Mouse (Mus musculus): Measurements from ENCODE around the gene Tmem121. TPM values are rescaled to one million over a fixed set of nuclear protein-coding genes. Genes with fewer than 3 reads are reported as not detected.
"Not testable (repeated sequence)": the region's sequence is repeated elsewhere in the genome, so short reads cannot be mapped to it uniquely, and the experiment has no call there.

The Tmem121 gene
- polyA plus RNA-seq, 1 experiment from 2014 or later, result 28.9 TPM

- Histone ChIP-seq H3K36me3 (ENCODE audit: control insufficient read depth, insufficient read depth, low read length) (no peaks in the 10 kb centered on the region), H3K9me3 (replicated peaks; ENCODE audit: control insufficient read depth, low read length) (no peaks in the 10 kb centered on the region), H3K27me3 (replicated peaks; ENCODE audit: control insufficient read depth, insufficient read depth, low read length) (no peaks in the 10 kb centered on the region), H3K4me1 (ENCODE audit: control insufficient read depth, insufficient read depth, low read length) (no peaks in the 10 kb centered on the region), H3K27ac (ENCODE audit: low read depth, low read length) (no peak overlapping the region), H3K4me2 (ENCODE audit: low read length) (no peak overlapping the region), H3K4me3 (ENCODE audit: low read depth, low read length) (no peak overlapping the region), H3K9ac (ENCODE audit: low read length) (no peak overlapping the region)
- 81% methylated on average over 9 of the region's 9 CpGs for WGBS
- DNase-seq (ENCODE audit: low spot score) (no peak), ATAC-seq (no peak)
Observed at GRCm38 (mm10) chr12:113221289-113221688, 35.6 kb downstream of the Tmem121 start.

GRCm38 (mm10) chr12:113222121-113222636 lies 36.4 kb downstream of the Tmem121 start:
- peak; percentile 54 for ATAC-seq
- H3K9me3 ChIP-seq (replicated peaks; ENCODE audit: control insufficient read depth, low read length), result no peaks in the 10 kb centered on the region
- H3K27me3 ChIP-seq (replicated peaks; ENCODE audit: control insufficient read depth, insufficient read depth, low read length), result no peaks in the 10 kb centered on the region
- no peak overlapping the region for H3K4me2 ChIP-seq (ENCODE audit: low read length)
- no peak overlapping the region for H3K27ac ChIP-seq (ENCODE audit: low read depth, low read length)
- 17% methylated on average over 8 of the region's 8 CpGs for WGBS
- H3K4me3 ChIP-seq (ENCODE audit: low read depth, low read length), result no peak overlapping the region
- peak; percentile 73 for DNase-seq (ENCODE audit: low spot score)
- H3K4me1 ChIP-seq (ENCODE audit: control insufficient read depth, insufficient read depth, low read length), result no peaks in the 10 kb centered on the region
- H3K36me3 ChIP-seq (ENCODE audit: control insufficient read depth, insufficient read depth, low read length), result no peaks in the 10 kb centered on the region
- H3K9ac ChIP-seq (ENCODE audit: low read length), result no peak overlapping the region

- no peak overlapping the region for H3K27ac ChIP-seq (ENCODE audit: low read depth, low read length)
- H3K4me3 ChIP-seq (ENCODE audit: low read depth, low read length), result no peak overlapping the region
- no peaks in the 10 kb centered on the region for H3K9me3 ChIP-seq (replicated peaks; ENCODE audit: control insufficient read depth, low read length)
- no peak overlapping the region for H3K9ac ChIP-seq (ENCODE audit: low read length)
- H3K4me1 ChIP-seq (ENCODE audit: control insufficient read depth, insufficient read depth, low read length), result no peaks in the 10 kb centered on the region
- WGBS, result 32% methylated on average over 6 of the region's 6 CpGs
- DNase-seq (ENCODE audit: low spot score) (peak; percentile 38), ATAC-seq (peak; percentile 47)
- H3K4me2 ChIP-seq (ENCODE audit: low read length), result no peak overlapping the region
- no peaks in the 10 kb centered on the region for H3K36me3 ChIP-seq (ENCODE audit: control insufficient read depth, insufficient read depth, low read length)
- no peaks in the 10 kb centered on the region for H3K27me3 ChIP-seq (replicated peaks; ENCODE audit: control insufficient read depth, insufficient read depth, low read length)
Observed at GRCm38 (mm10) chr12:113222748-113223147, 37.0 kb downstream of the Tmem121 start.

GRCm38 (mm10) chr12:113224206-113224605 lies 38.5 kb downstream of the Tmem121 start:
- no peak overlapping the region for H3K4me3 ChIP-seq (ENCODE audit: low read depth, low read length)
- H3K4me2 ChIP-seq (ENCODE audit: low read length), result no peak overlapping the region
- H3K9ac ChIP-seq (ENCODE audit: low read length), result no peak overlapping the region
- H3K27me3 ChIP-seq (replicated peaks; ENCODE audit: control insufficient read depth, insufficient read depth, low read length), result no peaks in the 10 kb centered on the region
- no peaks in the 10 kb centered on the region for H3K36me3 ChIP-seq (ENCODE audit: control insufficient read depth, insufficient read depth, low read length)
- DNase-seq (ENCODE audit: low spot score) (no peak), ATAC-seq (no peak)
- no peaks in the 10 kb centered on the region for H3K4me1 ChIP-seq (ENCODE audit: control insufficient read depth, insufficient read depth, low read length)
- 82% methylated on average over 5 of the region's 5 CpGs for WGBS
- H3K27ac ChIP-seq (ENCODE audit: low read depth, low read length), result no peak overlapping the region
- H3K9me3 ChIP-seq (replicated peaks; ENCODE audit: control insufficient read depth, low read length), result no peaks in the 10 kb centered on the region

- no peaks in the 10 kb centered on the region for H3K27me3 ChIP-seq (replicated peaks; ENCODE audit: control insufficient read depth, insufficient read depth, low read length)
- H3K4me2 ChIP-seq (ENCODE audit: low read length), result no peak overlapping the region
- no peak overlapping the region for H3K27ac ChIP-seq (ENCODE audit: low read depth, low read length)
- WGBS, result 93% methylated on average over 6 of the region's 6 CpGs
- no peak for DNase-seq (ENCODE audit: low spot score)
- H3K9ac ChIP-seq (ENCODE audit: low read length), result no peak overlapping the region
- no peaks in the 10 kb centered on the region for H3K36me3 ChIP-seq (ENCODE audit: control insufficient read depth, insufficient read depth, low read length)
- ATAC-seq, result no peak
- no peak overlapping the region for H3K4me3 ChIP-seq (ENCODE audit: low read depth, low read length)
- H3K4me1 ChIP-seq (ENCODE audit: control insufficient read depth, insufficient read depth, low read length), result no peaks in the 10 kb centered on the region
- H3K9me3 ChIP-seq (replicated peaks; ENCODE audit: control insufficient read depth, low read length), result no peaks in the 10 kb centered on the region
Observed at GRCm38 (mm10) chr12:113224687-113225091, 39.0 kb downstream of the Tmem121 start.

GRCm38 (mm10) chr12:113227970-113228593 lies 42.4 kb downstream of the Tmem121 start:
- H3K9ac ChIP-seq (ENCODE audit: low read length), result no peak overlapping the region
- H3K9me3 ChIP-seq (replicated peaks; ENCODE audit: control insufficient read depth, low read length), result no peaks in the 10 kb centered on the region
- ATAC-seq (no peak), DNase-seq (ENCODE audit: low spot score) (no peak)
- H3K4me1 ChIP-seq (ENCODE audit: control insufficient read depth, insufficient read depth, low read length), result no peaks in the 10 kb centered on the region
- 77% methylated on average over 6 of the region's 6 CpGs for WGBS
- H3K4me2 ChIP-seq (ENCODE audit: low read length), result no peak overlapping the region
- H3K4me3 ChIP-seq (ENCODE audit: low read depth, low read length), result no peak overlapping the region
- no peaks in the 10 kb centered on the region for H3K27me3 ChIP-seq (replicated peaks; ENCODE audit: control insufficient read depth, insufficient read depth, low read length)
- H3K36me3 ChIP-seq (ENCODE audit: control insufficient read depth, insufficient read depth, low read length), result no peaks in the 10 kb centered on the region
- H3K27ac ChIP-seq (ENCODE audit: low read depth, low read length), result no peak overlapping the region

GRCm38 (mm10) chr12:113230741-113231140 lies 45.0 kb downstream of the Tmem121 start:
- no peaks in the 10 kb centered on the region for H3K4me1 ChIP-seq (ENCODE audit: control insufficient read depth, insufficient read depth, low read length)

GRCm38 (mm10) chr12:113231551-113232263 lies 46.0 kb downstream of the Tmem121 start:
- H3K9me3 ChIP-seq (replicated peaks; ENCODE audit: control insufficient read depth, low read length); ATAC-seq; H3K9ac ChIP-seq (ENCODE audit: low read length); H3K4me1 ChIP-seq (ENCODE audit: control insufficient read depth, insufficient read depth, low read length); H3K27me3 ChIP-seq (replicated peaks; ENCODE audit: control insufficient read depth, insufficient read depth, low read length); H3K4me2 ChIP-seq (ENCODE audit: low read length); DNase-seq (ENCODE audit: low spot score); H3K27ac ChIP-seq (ENCODE audit: low read depth, low read length); H3K36me3 ChIP-seq (ENCODE audit: control insufficient read depth, insufficient read depth, low read length); H3K4me3 ChIP-seq (ENCODE audit: low read depth, low read length): not testable (repeated sequence)
- WGBS, result 84% methylated on average over 6 of the region's 6 CpGs

More at GRCm38 (mm10) chr12:113230741-113231140, 45.0 kb downstream of the Tmem121 start:
- DNase-seq (ENCODE audit: low spot score), result no peak
- ATAC-seq, result no peak
- Histone ChIP-seq H3K4me3 (ENCODE audit: low read depth, low read length) (no peak overlapping the region), H3K27ac (ENCODE audit: low read depth, low read length) (no peak overlapping the region), H3K4me2 (ENCODE audit: low read length) (no peak overlapping the region), H3K36me3 (ENCODE audit: control insufficient read depth, insufficient read depth, low read length) (no peaks in the 10 kb centered on the region), H3K9ac (ENCODE audit: low read length) (no peak overlapping the region), H3K27me3 (replicated peaks; ENCODE audit: control insufficient read depth, insufficient read depth, low read length) (no peaks in the 10 kb centered on the region), H3K9me3 (replicated peaks; ENCODE audit: control insufficient read depth, low read length) (no peaks in the 10 kb centered on the region)
- WGBS, result 86% methylated on average over 4 of the region's 4 CpGs

- ATAC-seq; H3K9ac ChIP-seq (ENCODE audit: low read length); H3K4me3 ChIP-seq (ENCODE audit: low read depth, low read length); H3K4me2 ChIP-seq (ENCODE audit: low read length); H3K27me3 ChIP-seq (replicated peaks; ENCODE audit: control insufficient read depth, insufficient read depth, low read length); H3K36me3 ChIP-seq (ENCODE audit: control insufficient read depth, insufficient read depth, low read length); H3K4me1 ChIP-seq (ENCODE audit: control insufficient read depth, insufficient read depth, low read length); H3K27ac ChIP-seq (ENCODE audit: low read depth, low read length); DNase-seq (ENCODE audit: low spot score); H3K9me3 ChIP-seq (replicated peaks; ENCODE audit: control insufficient read depth, low read length): not testable (repeated sequence)
- WGBS, result 38% methylated on average over 1 of the region's 1 CpGs
Observed at GRCm38 (mm10) chr12:113232264-113232750, 46.6 kb downstream of the Tmem121 start.
